Comparison of ENCODE assay signal across 23 mouse cellular contexts in genomic region chr2:118948818-118949217, GRCm38 (mm10). TPM values are rescaled to one million over a fixed set of nuclear protein-coding genes. Genes with fewer than 3 reads are reported as not detected.
DNase-seq lines count a peak whose midpoint lies in the region; ATAC-seq lines count a peak whose summit lies in the region.
"Had no signal": no experiment of that assay in that cellular context is flagged by ENCODE, and none has a peak within 500 bp of the region (broad histone marks: within the 10 kb centered on the region; RNA-seq: fewer than 3 reads in every experiment).

No protein-coding gene starts in this region.

- H3K27me3 ChIP-seq in liver, embryonic 16.5 days (ENCODE audit: control insufficient read depth, insufficient read depth, low read depth, low read length) = no peaks in the 10 kb centered on the region
- H3K27me3 ChIP-seq in intestine, embryonic 16.5 days (replicated peaks; ENCODE audit: control insufficient read depth, insufficient read depth, low read length) = no peaks in the 10 kb centered on the region; the same call in 1 of the 2 replicates
- H3K27me3 ChIP-seq: forebrain, embryonic 12.5 days; forebrain, embryonic 15.5 days had no signal

- no peaks in the 10 kb centered on the region for H3K36me3 ChIP-seq in liver, embryonic 16.5 days (ENCODE audit: control insufficient read depth, insufficient read depth)
- H3K36me3 ChIP-seq in intestine, embryonic 16.5 days (ENCODE audit: control insufficient read depth, insufficient read depth, low read length) = no peaks in the 10 kb centered on the region
- H3K36me3 ChIP-seq: embryonic facial prominence, embryonic 13.5 days; forebrain, embryonic 12.5 days; forebrain, embryonic 15.5 days; heart, embryonic 10.5 days; heart, embryonic 13.5 days had no signal

- H3K27ac ChIP-seq in liver, embryonic 16.5 days (ENCODE audit: low read length) = 0 out of 2 replicates have a peak overlapping the region, but pooled peaks have one; percentile 33
- no peak overlapping the region for H3K27ac ChIP-seq in intestine, embryonic 16.5 days (ENCODE audit: low read length)
- H3K27ac ChIP-seq: embryonic facial prominence, embryonic 13.5 days; forebrain, embryonic 12.5 days; forebrain, embryonic 15.5 days; heart, adult 2 months; heart, embryonic 10.5 days; heart, embryonic 13.5 days; hindbrain, embryonic 14.5 days; hindbrain, postnatal 0 days had no signal

- no peak overlapping the region for H3K9ac ChIP-seq in liver, embryonic 16.5 days (ENCODE audit: low read depth, low read length)
- no peak overlapping the region for H3K9ac ChIP-seq in intestine, embryonic 16.5 days (ENCODE audit: low read depth, low read length)
- H3K9ac ChIP-seq: embryonic facial prominence, embryonic 13.5 days; forebrain, embryonic 12.5 days; forebrain, embryonic 15.5 days; heart, embryonic 13.5 days; hindbrain, embryonic 14.5 days had no signal

- ATAC-seq in liver, embryonic 16.5 days (ENCODE audit: low read depth) = no peak; the same call in 1 of the 2 replicates
- ATAC-seq in erythroid progenitor cell, adult 5-6 weeks (replicated peaks; ENCODE audit: low FRiP score, poor library complexity, severe bottlenecking) = 0 out of 2 replicates have a peak, but pooled peaks have one; percentile 35
- ATAC-seq in intestine, embryonic 16.5 days = no peak
- no peak for ATAC-seq in inflammation-experienced regulatory T-cells, adult 6 months
- ATAC-seq: activated CD4-positive, CD25-positive, alpha-beta regulatory T cell, adult 4 months; forebrain, embryonic 15.5 days; hindbrain, postnatal 0 days had no signal

- no peak overlapping the region for H3K4me3 ChIP-seq in liver, embryonic 16.5 days (ENCODE audit: low read depth, low read length)
- no peak overlapping the region for H3K4me3 ChIP-seq in intestine, embryonic 16.5 days (ENCODE audit: low read length)
- H3K4me3 ChIP-seq: embryonic facial prominence, embryonic 13.5 days; forebrain, embryonic 12.5 days; forebrain, embryonic 15.5 days; heart, adult 2 months; heart, embryonic 10.5 days; heart, embryonic 13.5 days had no signal

- no peak overlapping the region for H3K4me2 ChIP-seq in liver, embryonic 16.5 days (ENCODE audit: low read depth, low read length)
- no peak overlapping the region for H3K4me2 ChIP-seq in intestine, embryonic 16.5 days (ENCODE audit: low read depth, low read length)
- H3K4me2 ChIP-seq: embryonic facial prominence, embryonic 13.5 days; forebrain, embryonic 12.5 days; forebrain, embryonic 15.5 days; heart, embryonic 13.5 days; hindbrain, embryonic 14.5 days had no signal

- H3K4me1 ChIP-seq in liver, embryonic 16.5 days (ENCODE audit: control insufficient read depth, low read depth, low read length) = peaks cover 20% of the 10 kb centered on the region
- H3K4me1 ChIP-seq in intestine, embryonic 16.5 days (ENCODE audit: control insufficient read depth, insufficient read depth, low read length) = no peaks in the 10 kb centered on the region
- H3K4me1 ChIP-seq: forebrain, embryonic 12.5 days; forebrain, embryonic 15.5 days; heart, embryonic 10.5 days; heart, embryonic 13.5 days had no signal

- 56% methylated on average over 4 of the region's 4 CpGs for WGBS in liver, embryonic 16.5 days (ENCODE audit: insufficient replicate concordance)
- WGBS in intestine, embryonic 16.5 days = 79% methylated on average over 4 of the region's 4 CpGs

- no peak for DNase-seq in liver
- DNase-seq in gonadal fat pad, adult 2 months (ENCODE audit: low read depth) = peak; percentile 81
- DNase-seq: adrenal gland, adult 8-10 months; adrenal gland, postnatal 25 days; cerebellum, adult 18-20 months; cerebellum, adult 9-10 months; cerebellum, postnatal 14 days; gastrocnemius, postnatal 25 days; heart, adult 2 months; heart, postnatal 14 days; heart, postnatal 4 days had no signal

- H3K9me3 ChIP-seq in liver, embryonic 16.5 days (replicated peaks; ENCODE audit: control insufficient read depth, low read length) = no peaks in the 10 kb centered on the region
- H3K9me3 ChIP-seq in intestine, embryonic 16.5 days (ENCODE audit: control insufficient read depth, low read length) = no peaks in the 10 kb centered on the region
- H3K9me3 ChIP-seq: embryonic facial prominence, embryonic 13.5 days; forebrain, embryonic 12.5 days; forebrain, embryonic 15.5 days; heart, embryonic 10.5 days; heart, embryonic 13.5 days had no signal

RNA-seq across cellular contexts. Expression of gene Chst14, which starts 22.5 kb away (rescaled TPM):
- 4.0 and 4.9 TPM in 2 replicates for polyA plus RNA-seq in liver, embryonic 16.5 days (2015; fragmentation: Nextera tagmentation; extraction: Ambion mirVana)
- not detected in 2 replicates for total RNA-seq in erythroid progenitor cell, adult 5-6 weeks (2015; ENCODE audit: low replicate concordance)
- 0.77 TPM in 1 of 2 replicates, not detected in the other for total RNA-seq in erythroid progenitor cell, adult 5-6 weeks (2017; ENCODE audit: low replicate concordance)
- 11.8 and 12.0 TPM in 2 replicates for polyA plus RNA-seq in gonadal fat pad, adult 2 months (2012; rRNA removed)
- polyA plus RNA-seq in intestine, embryonic 16.5 days (2015; fragmentation: Nextera tagmentation; extraction: Ambion mirVana) = 16.1 and 16.6 TPM in 2 replicates
- 1 to 10 TPM; 1.1 to 1.6 (median 1.5) TPM for polyA plus RNA-seq in inflammation-experienced regulatory T-cells, adult 6 months (2017; shearing (Covaris generic))

RNA-seq across cellular contexts. Expression of gene Bahd1, which starts 48.6 kb away (rescaled TPM):
- 2.9 and 3.0 TPM in 2 replicates for polyA plus RNA-seq in liver, embryonic 16.5 days (2015; fragmentation: Nextera tagmentation; extraction: Ambion mirVana)
- 7.6 and 8.8 TPM in 2 replicates for total RNA-seq in erythroid progenitor cell, adult 5-6 weeks (2015; ENCODE audit: low replicate concordance)
- total RNA-seq in erythroid progenitor cell, adult 5-6 weeks (2017; ENCODE audit: low replicate concordance) = 14.5 and 15.1 TPM in 2 replicates
- 22.9 and 29.9 TPM in 2 replicates for polyA plus RNA-seq in gonadal fat pad, adult 2 months (2012; rRNA removed)
- polyA plus RNA-seq in intestine, embryonic 16.5 days (2015; fragmentation: Nextera tagmentation; extraction: Ambion mirVana) = 3.6 and 4.9 TPM in 2 replicates
- polyA plus RNA-seq in inflammation-experienced regulatory T-cells, adult 6 months (2017; shearing (Covaris generic)) = 1 to 10 TPM; 2.2 to 4.6 (median 4.6) TPM
